In genomic region chr16:38902111-38902778, GRCm38 (mm10) we compare ENCODE assay signal across 8 mouse cellular contexts. TPM values are rescaled to one million over a fixed set of nuclear protein-coding genes. Genes with fewer than 3 reads are reported as not detected.
DNase-seq lines count a peak whose midpoint lies in the region; ATAC-seq lines count a peak whose summit lies in the region.

No protein-coding gene starts in this region.

- peaks cover 6% of the 10 kb centered on the region; the same call in 1 of the 2 replicates for H3K27me3 ChIP-seq in intestine, embryonic 16.5 days (replicated peaks; ENCODE audit: control insufficient read depth, insufficient read depth, low read length)
- peaks cover 3% of the 10 kb centered on the region; the same call in 1 of the 2 replicates for H3K27me3 ChIP-seq in midbrain, embryonic 11.5 days (ENCODE audit: control insufficient read depth, insufficient read depth, low read length)

- H3K9ac ChIP-seq in intestine, embryonic 16.5 days (ENCODE audit: low read depth, low read length): peak overlapping the region; percentile 80
- peak overlapping the region; percentile 77 for H3K9ac ChIP-seq in midbrain, embryonic 11.5 days (ENCODE audit: low read length)

- no peak overlapping the region for H3K27ac ChIP-seq in intestine, embryonic 16.5 days (ENCODE audit: low read length)
- peak overlapping the region; percentile 25; the same call in 1 of the 2 replicates for H3K27ac ChIP-seq in midbrain, embryonic 11.5 days (ENCODE audit: low read depth, low read length)

- under 1% methylated on average over 59 of the region's 71 CpGs for WGBS in intestine, embryonic 16.5 days
- under 1% methylated on average over 54 of the region's 71 CpGs for whole genome bisulfite sequencing in midbrain, embryonic 11.5 days

- H3K4me1 ChIP-seq in intestine, embryonic 16.5 days (ENCODE audit: control insufficient read depth, insufficient read depth, low read length): peaks cover 5% of the 10 kb centered on the region; the same call in 1 of the 2 replicates
- H3K4me1 ChIP-seq in midbrain, embryonic 11.5 days (ENCODE audit: control insufficient read depth, insufficient read depth, low read length): peaks cover 3% of the 10 kb centered on the region; the same call in 1 of the 2 replicates

- peak overlapping the region; percentile 96 for H3K4me2 ChIP-seq in intestine, embryonic 16.5 days (ENCODE audit: low read depth, low read length)
- peak overlapping the region; percentile 82 for H3K4me2 ChIP-seq in midbrain, embryonic 11.5 days

- H3K9me3 ChIP-seq in intestine, embryonic 16.5 days (ENCODE audit: control insufficient read depth, low read length): no peaks in the 10 kb centered on the region
- no peaks in the 10 kb centered on the region for H3K9me3 ChIP-seq in midbrain, embryonic 11.5 days (ENCODE audit: control insufficient read depth, low read length)

- intact Hi-C loops in left cerebral cortex, postnatal 36 days (cut with DNase I): loop anchor here (2.0 to 5.0 kb wide), 3 partner anchors 43 to 147 kb away; no protein-coding TSS in a partner anchor

- no peaks in the 10 kb centered on the region for H3K36me3 ChIP-seq in intestine, embryonic 16.5 days (ENCODE audit: control insufficient read depth, insufficient read depth, low read length)
- H3K36me3 ChIP-seq in midbrain, embryonic 11.5 days (ENCODE audit: control insufficient read depth, insufficient read depth, low read length): no peaks in the 10 kb centered on the region

- peak; percentile 96 for DNase-seq in adrenal gland, postnatal 10 days
- DNase-seq in embryo, embryonic 11.5 days (ENCODE audit: low read depth, low spot score): peak; percentile 82
- peak; percentile 6 for DNase-seq in gonadal fat pad, adult 2 months (ENCODE audit: low read depth)
- peak; percentile 88 to 90 for DNase-seq in left cerebral cortex, postnatal 36 days (ENCODE audit: low spot score in 2 of 2)
- peak; percentile 100 for DNase-seq in midbrain, embryonic 11.5 days (ENCODE audit: low spot score, missing footprints)
- DNase-seq in right cerebral cortex, postnatal 4 days: peak; percentile 94
- no peak for DNase-seq in MN1 (ENCODE audit: low spot score)

- peak overlapping the region; percentile 68 for H3K4me3 ChIP-seq in intestine, embryonic 16.5 days (ENCODE audit: low read length)
- peak overlapping the region; percentile 62 for H3K4me3 ChIP-seq in midbrain, embryonic 11.5 days (ENCODE audit: low read depth, low read length)

- peak; percentile 98 for ATAC-seq in intestine, embryonic 16.5 days
- peak; percentile 99 for ATAC-seq in midbrain, embryonic 11.5 days (ENCODE audit: low FRiP score)

RNA-seq across cellular contexts. Expression of gene Igsf11, which starts 9.8 kb away (rescaled TPM):
- 10 to 100 TPM; 17.1 to 23.9 TPM for total RNA-seq in adrenal gland, postnatal 10 days (2021)
- 2.5 and 3.8 TPM in 2 replicates for polyA plus RNA-seq in gonadal fat pad, adult 2 months (2012; rRNA removed)
- polyA plus RNA-seq in intestine, embryonic 16.5 days (2015; fragmentation: Nextera tagmentation; extraction: Ambion mirVana): 0.81 and 1.2 TPM in 2 replicates
- 10 to 100 TPM; 35.6 to 52.0 TPM for total RNA-seq in left cerebral cortex, postnatal 36 days (2021)
- 2.0 and 2.1 TPM in 2 replicates for polyA plus RNA-seq in midbrain, embryonic 11.5 days (2014; fragmentation: Nextera tagmentation; extraction: Ambion mirVana)
